Mouse (Mus musculus) hindbrain, embryonic 15.5 days (tissue): Measurements from ENCODE around the gene Ahnak2. TPM values are rescaled to one million over a fixed set of nuclear protein-coding genes. Genes with fewer than 3 reads are reported as not detected.
A peak's percentile ranks its signal among the peaks of the same experiment; 100 is the strongest.

Experiments
- ATAC-seq: fragments of 200-750 bp; cut with Nextera tagmentation; 2 replicates; pipeline ENCODE4 v1.8.0; 2017; ENCODE audit warnings: low read depth, moderate number of reproducible peaks, moderate TSS enrichment; ENCODE audit not compliant: low FRiP score
- H3K27ac ChIP-seq: fragments of 300-500 bp; sonication (generic); replicated peaks from 2 replicates; pipeline ENCODE4 v1.5.1; 2015; ENCODE audit warnings: mild to moderate bottlenecking, inconsistent platforms
- H3K27me3 ChIP-seq: fragments of 300-500 bp; sonication (generic); 2 replicates; pipeline ENCODE4 v1.6.1; 2015; ENCODE audit warnings: control low read depth, inconsistent platforms
- H3K36me3 ChIP-seq: fragments of 300-500 bp; sonication (generic); 2 replicates; pipeline ENCODE4 v1.6.1; 2015; ENCODE audit warnings: control low read depth, inconsistent platforms
- H3K4me1 ChIP-seq: fragments of 300-500 bp; sonication (generic); replicated peaks from 2 replicates; pipeline ENCODE4 v1.6.1; 2015; ENCODE audit warnings: control low read depth, inconsistent platforms
- H3K4me2 ChIP-seq: fragments of 300-500 bp; sonication (generic); 2 replicates; pipeline ENCODE4 v1.6.1; 2015; ENCODE audit warnings: moderate library complexity, mild to moderate bottlenecking, inconsistent platforms
- H3K4me3 ChIP-seq: fragments of 300-500 bp; sonication (generic); 2 replicates; pipeline ENCODE4 v1.5.1; 2015; ENCODE audit warnings: mild to moderate bottlenecking, inconsistent platforms
- H3K9ac ChIP-seq: fragments of 300-500 bp; sonication (generic); 2 replicates; pipeline ENCODE4 v1.6.1; 2015; ENCODE audit warnings: inconsistent platforms
- H3K9me3 ChIP-seq: fragments of 300-500 bp; sonication (generic); 2 replicates; pipeline ENCODE4 v1.6.1; 2016; ENCODE audit warnings: control low read depth, inconsistent platforms
- WGBS: fragments of 180-500 bp; shearing (Covaris S2); methylation state at CpG from one replicate; pipeline ENCODE4 v1.1.7; 2015; 5-methylcytosine and 5-hydroxymethylcytosine counted together
- polyA plus RNA-seq: library from polyadenylated mRNA; unstranded; fragments of >200 nt; fragmentation: Nextera tagmentation; extraction: Ambion mirVana; gene quantifications from 2 replicates; pipeline ENCODE4 v1.2.1, GENCODE M21; 2015

Ahnak2 gene
- polyA plus RNA-seq, 1 experiment from 2014 or later, result 1.8 TPM

GRCm38 (mm10) chr12:112802917-112803316 is 460 bp upstream of the Ahnak2 start:
- no peak for ATAC-seq
- 18% methylated on average over 3 of the region's 3 CpGs for WGBS
- no peak overlapping the region for H3K4me3 ChIP-seq

DNA sequence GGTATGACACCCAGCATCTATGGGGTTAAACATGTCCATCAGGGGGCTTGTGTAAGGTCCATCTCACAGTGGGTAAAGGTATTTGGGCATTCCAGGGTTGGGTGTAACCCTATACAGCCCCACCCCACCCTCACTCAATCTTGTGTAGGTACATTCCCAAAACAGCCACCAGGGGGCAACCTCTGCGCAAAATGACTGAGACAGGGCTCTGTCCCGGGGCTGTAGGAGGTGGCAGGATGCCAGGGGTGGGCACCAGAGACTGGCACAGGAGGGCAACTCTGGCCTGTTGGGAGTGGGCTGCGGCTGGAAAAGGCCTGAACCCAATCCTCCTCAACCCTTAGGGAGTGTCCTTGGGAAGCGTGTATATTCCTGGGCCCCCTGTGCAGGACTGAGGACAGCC is 2.0 kb downstream of the Ahnak2 start:
- Histone ChIP-seq H3K4me1 (peaks cover 22% of the 10 kb centered on the region), H3K9me3 (no peaks in the 10 kb centered on the region), H3K4me2 (no peak overlapping the region), H3K4me3 (no peak overlapping the region), H3K9ac (no peak overlapping the region), H3K27me3 (peaks cover 14% of the 10 kb centered on the region; the same call in 1 of the 2 replicates), H3K36me3 (no peaks in the 10 kb centered on the region), H3K27ac (no peak overlapping the region)
- ATAC-seq, result 0 out of 2 replicates have a peak, but pooled peaks have one; percentile 1
- 9% methylated on average over 4 of the region's 4 CpGs for WGBS

More at GRCm38 (mm10) chr12:112802917-112803316, 460 bp upstream of the Ahnak2 start:
- Histone ChIP-seq H3K27me3 (peaks cover 14% of the 10 kb centered on the region; the same call in 1 of the 2 replicates), H3K36me3 (no peaks in the 10 kb centered on the region), H3K4me1 (peaks cover 18% of the 10 kb centered on the region), H3K27ac (no peak overlapping the region), H3K9me3 (no peaks in the 10 kb centered on the region), H3K4me2 (peak overlapping the region; percentile 100), H3K9ac (no peak overlapping the region)

- Histone ChIP-seq H3K4me1 (peaks cover 22% of the 10 kb centered on the region), H3K27ac (no peak overlapping the region), H3K9me3 (no peaks in the 10 kb centered on the region), H3K4me2 (no peak overlapping the region), H3K27me3 (peaks cover 14% of the 10 kb centered on the region; the same call in 1 of the 2 replicates), H3K36me3 (no peaks in the 10 kb centered on the region), H3K4me3 (no peak overlapping the region), H3K9ac (no peak overlapping the region)
- ATAC-seq, result no peak
- 83% methylated on average over 10 of the region's 10 CpGs for WGBS
Measured at GRCm38 (mm10) chr12:112799237-112799970, 3.1 kb downstream of the Ahnak2 start.

- no peak overlapping the region for H3K4me2 ChIP-seq
Measured at GRCm38 (mm10) chr12:112798716-112799115, 3.7 kb downstream of the Ahnak2 start.

DNA sequence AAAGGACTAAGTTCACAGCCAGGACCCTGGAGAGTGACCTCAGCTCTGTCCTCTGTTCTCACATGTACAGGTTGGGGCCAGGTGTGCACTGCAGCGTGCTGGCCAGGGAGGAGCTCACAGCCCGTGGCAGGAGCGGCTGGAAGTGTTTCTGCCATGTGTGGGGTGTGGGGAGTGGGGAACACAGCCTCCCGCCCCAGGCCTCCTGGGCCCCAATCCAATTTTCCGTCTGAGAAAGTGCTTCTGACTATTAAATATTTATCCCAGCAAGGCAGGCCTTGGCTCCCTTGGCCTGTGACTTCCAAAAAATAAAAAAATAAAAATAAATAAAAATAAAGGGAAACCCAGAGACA is 4.2 kb downstream of the Ahnak2 start:
- Histone ChIP-seq H3K9ac (no peak overlapping the region), H3K4me2 (no peak overlapping the region), H3K27me3 (peaks cover 14% of the 10 kb centered on the region; the same call in 1 of the 2 replicates), H3K4me3 (no peak overlapping the region), H3K9me3 (no peaks in the 10 kb centered on the region), H3K27ac (no peak overlapping the region), H3K4me1 (peaks cover 28% of the 10 kb centered on the region), H3K36me3 (no peaks in the 10 kb centered on the region)
- no peak for ATAC-seq
- 34% methylated on average over 5 of the region's 5 CpGs for whole genome bisulfite sequencing

More at GRCm38 (mm10) chr12:112798716-112799115, 3.7 kb downstream of the Ahnak2 start:
- peaks cover 28% of the 10 kb centered on the region for H3K4me1 ChIP-seq
- WGBS, result 83% methylated on average over 5 of the region's 5 CpGs
- H3K9me3 ChIP-seq, result no peaks in the 10 kb centered on the region
- H3K27ac ChIP-seq, result no peak overlapping the region
- no peak overlapping the region for H3K9ac ChIP-seq
- peaks cover 14% of the 10 kb centered on the region; the same call in 1 of the 2 replicates for H3K27me3 ChIP-seq
- no peak for ATAC-seq
- no peak overlapping the region for H3K4me3 ChIP-seq
- H3K36me3 ChIP-seq, result no peaks in the 10 kb centered on the region

DNA sequence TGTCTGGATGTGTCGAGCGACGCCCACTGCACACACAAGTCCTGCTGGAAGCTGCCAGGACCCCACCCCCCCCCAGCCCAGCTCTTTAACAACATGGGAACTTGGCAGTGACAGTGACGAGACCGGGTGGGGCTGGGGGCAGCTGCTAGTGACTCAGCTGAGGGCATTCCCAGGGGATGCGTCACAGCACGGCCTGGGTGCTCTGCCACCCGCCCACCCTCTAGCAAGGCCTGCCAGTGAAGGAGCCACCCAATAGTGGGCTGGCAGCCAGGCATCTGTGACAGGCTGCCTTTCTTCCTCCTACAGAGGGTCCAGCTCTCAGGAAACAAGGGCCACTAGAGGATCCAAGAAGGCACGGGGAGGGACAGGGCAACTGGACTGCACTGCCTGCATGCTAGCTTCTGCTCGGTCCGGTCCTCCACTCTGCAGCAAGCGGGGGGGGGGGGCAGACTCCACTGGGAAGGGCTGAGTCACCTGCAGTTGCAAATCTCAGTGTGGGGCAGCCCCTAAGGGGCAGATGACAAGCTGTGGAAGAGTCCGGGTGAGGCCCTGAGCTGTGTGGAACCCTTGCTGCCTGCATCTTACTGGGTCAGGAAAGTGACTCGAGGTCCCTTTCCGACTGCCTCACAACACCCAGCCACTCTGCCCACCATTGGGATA is 4.7 kb downstream of the Ahnak2 start:
- 0 out of 2 replicates have a peak, but pooled peaks have one; percentile 23 for ATAC-seq
- no peaks in the 10 kb centered on the region for H3K9me3 ChIP-seq
- H3K4me1 ChIP-seq, result peaks cover 28% of the 10 kb centered on the region
- no peaks in the 10 kb centered on the region for H3K36me3 ChIP-seq
- no peak overlapping the region for H3K27ac ChIP-seq
- H3K9ac ChIP-seq, result no peak overlapping the region
- H3K4me3 ChIP-seq, result no peak overlapping the region
- H3K4me2 ChIP-seq, result no peak overlapping the region
- 42% methylated on average over 15 of the region's 15 CpGs for WGBS
- peaks cover 14% of the 10 kb centered on the region; the same call in 1 of the 2 replicates for H3K27me3 ChIP-seq

DNA sequence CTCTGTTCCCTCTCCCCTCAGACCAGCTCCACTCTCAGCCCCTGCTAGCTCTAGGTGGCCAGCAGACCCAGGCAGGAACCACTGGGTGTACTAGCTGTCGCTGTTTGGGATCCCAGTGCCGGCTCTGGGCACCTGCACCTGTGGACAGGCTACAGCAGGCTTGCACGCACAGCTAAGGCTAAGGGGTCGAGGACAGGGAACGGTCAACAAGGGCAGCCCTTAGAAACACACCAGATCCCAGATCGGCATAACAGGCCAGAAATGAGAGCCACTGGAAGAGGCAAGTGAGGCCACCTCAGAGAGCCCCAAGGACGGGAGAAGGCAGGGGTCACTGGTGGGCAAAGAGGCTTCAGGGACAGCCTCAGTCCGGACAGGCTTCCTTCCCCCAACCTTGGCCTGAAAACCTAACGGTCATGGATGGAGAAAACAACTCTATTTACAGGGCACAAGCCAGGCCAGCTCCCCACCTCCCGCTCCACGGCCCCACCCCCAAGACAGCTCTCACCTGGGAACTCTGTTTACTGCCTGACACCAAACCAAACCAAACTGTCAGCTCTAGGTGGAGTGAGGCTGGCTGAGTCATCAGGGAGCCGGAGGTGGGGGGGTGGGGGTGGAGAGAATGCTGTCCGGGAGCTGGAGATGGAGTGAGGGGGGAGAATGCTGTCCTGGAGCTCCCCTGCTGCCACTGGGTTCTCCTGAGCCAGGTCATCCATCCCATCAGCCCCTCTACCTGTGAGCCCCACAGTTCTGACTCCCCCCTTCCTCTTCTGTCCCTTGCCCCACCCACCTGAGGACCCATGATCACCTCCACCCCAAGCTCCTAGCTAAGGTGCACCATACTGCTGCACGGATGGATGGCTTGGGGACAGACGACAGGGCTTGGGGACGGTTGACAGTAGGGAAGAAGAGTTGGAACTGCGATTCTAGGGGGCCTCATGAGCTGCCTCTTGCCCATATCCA is 5.6 kb downstream of the Ahnak2 start:
- Histone ChIP-seq H3K4me1 (peaks cover 21% of the 10 kb centered on the region), H3K4me2 (no peak overlapping the region), H3K27ac (no peak overlapping the region), H3K4me3 (no peak overlapping the region), H3K9ac (no peak overlapping the region), H3K27me3 (peaks cover 14% of the 10 kb centered on the region; the same call in 1 of the 2 replicates), H3K36me3 (no peaks in the 10 kb centered on the region), H3K9me3 (no peaks in the 10 kb centered on the region)
- ATAC-seq, result no peak
- WGBS, result 61% methylated on average over 17 of the region's 17 CpGs

GRCm38 (mm10) chr12:112795466-112796104 is 6.9 kb downstream of the Ahnak2 start:
- no peak overlapping the region for H3K27ac ChIP-seq
- no peak overlapping the region for H3K4me2 ChIP-seq
- peaks cover 16% of the 10 kb centered on the region for H3K4me1 ChIP-seq
- H3K9ac ChIP-seq, result no peak overlapping the region
- 69% methylated on average over 18 of the region's 18 CpGs for WGBS
- peaks cover 4% of the 10 kb centered on the region; the same call in 1 of the 2 replicates for H3K27me3 ChIP-seq
- ATAC-seq, result no peak
- H3K4me3 ChIP-seq, result no peak overlapping the region
- H3K9me3 ChIP-seq, result no peaks in the 10 kb centered on the region
- no peaks in the 10 kb centered on the region for H3K36me3 ChIP-seq

DNA sequence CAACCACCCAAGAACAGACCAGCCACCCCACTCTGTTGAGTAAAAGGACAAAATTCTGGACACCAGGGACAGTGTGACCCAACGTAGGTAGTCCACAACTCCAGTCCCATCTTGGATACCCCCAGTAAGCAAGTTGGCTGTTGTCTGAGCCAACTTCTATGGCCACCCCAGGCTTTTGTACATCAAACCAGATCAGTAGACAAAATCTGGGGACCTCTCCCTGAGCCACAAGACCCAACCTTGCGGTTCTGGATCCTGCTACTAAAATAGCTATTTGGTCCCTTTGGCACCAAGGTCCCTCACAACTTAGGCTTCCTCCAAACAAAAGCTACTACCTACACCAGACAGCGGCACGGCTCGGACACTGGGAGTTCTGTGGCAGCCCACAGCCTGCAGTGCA is 7.5 kb downstream of the Ahnak2 start:
- Histone ChIP-seq H3K9me3 (no peaks in the 10 kb centered on the region), H3K36me3 (no peaks in the 10 kb centered on the region), H3K27me3 (no peaks in the 10 kb centered on the region), H3K9ac (no peak overlapping the region), H3K4me3 (no peak overlapping the region), H3K4me1 (peaks cover 16% of the 10 kb centered on the region), H3K4me2 (no peak overlapping the region), H3K27ac (no peak overlapping the region)
- ATAC-seq, result no peak
- WGBS, result 91% methylated on average over 5 of the region's 5 CpGs

- no peak for ATAC-seq
- Histone ChIP-seq H3K4me2 (no peak overlapping the region), H3K27ac (no peak overlapping the region), H3K27me3 (no peaks in the 10 kb centered on the region), H3K4me3 (no peak overlapping the region), H3K4me1 (peaks cover 16% of the 10 kb centered on the region), H3K36me3 (no peaks in the 10 kb centered on the region), H3K9ac (no peak overlapping the region), H3K9me3 (no peaks in the 10 kb centered on the region)
- WGBS, result 32% methylated on average over 7 of the region's 7 CpGs
Measured at GRCm38 (mm10) chr12:112794356-112794816, 8.1 kb downstream of the Ahnak2 start.
